Mouse (Mus musculus) hindbrain, embryonic 16.5 days (tissue): ENCODE data around the gene Phc3. TPM values are rescaled to one million over a fixed set of nuclear protein-coding genes. Genes with fewer than 3 reads are reported as not detected.

ENCODE experiments used
- ATAC-seq: fragments of 200-750 bp; cut with Nextera tagmentation; 2 replicates; pipeline ENCODE4 v1.8.0; 2017; ENCODE audit warnings: moderate TSS enrichment, moderate library complexity
- H3K27ac ChIP-seq: fragments of 300-500 bp; sonication (generic); 2 replicates; pipeline ENCODE4 v1.5.1; 2014; ENCODE audit warnings: low read depth, mild to moderate bottlenecking, control low read depth, low read length, moderate library complexity
- H3K27me3 ChIP-seq: fragments of 300-500 bp; sonication (generic); replicated peaks from 2 replicates; pipeline ENCODE4 v1.6.1; 2014; ENCODE audit warnings: low read length; ENCODE audit not compliant: control insufficient read depth, insufficient read depth
- H3K36me3 ChIP-seq: fragments of 300-500 bp; sonication (generic); 2 replicates; pipeline ENCODE4 v1.6.1; 2014; ENCODE audit warnings: mild to moderate bottlenecking, low read length, moderate library complexity, mixed read lengths; ENCODE audit not compliant: control insufficient read depth, insufficient read depth
- H3K4me1 ChIP-seq: fragments of 300-500 bp; sonication (generic); 2 replicates; pipeline ENCODE4 v1.6.1; 2014; ENCODE audit warnings: low read depth, low read length; ENCODE audit not compliant: control insufficient read depth, insufficient read depth
- H3K4me2 ChIP-seq: fragments of 300-500 bp; sonication (generic); 2 replicates; pipeline ENCODE4 v1.6.1; 2014; ENCODE audit warnings: mild to moderate bottlenecking, low read length, control low read depth, moderate library complexity
- H3K4me3 ChIP-seq: fragments of 300-500 bp; sonication (generic); 2 replicates; pipeline ENCODE4 v1.5.1; 2014; ENCODE audit warnings: mild to moderate bottlenecking, low read length, control low read depth, moderate library complexity
- H3K9ac ChIP-seq: fragments of 300-500 bp; sonication (generic); 2 replicates; pipeline ENCODE4 v1.6.1; 2014; ENCODE audit warnings: low read depth, mild to moderate bottlenecking, control low read depth, low read length, moderate library complexity
- H3K9me3 ChIP-seq: fragments of 300-500 bp; sonication (generic); 2 replicates; pipeline ENCODE4 v1.6.1; 2014; ENCODE audit warnings: mild to moderate bottlenecking, low read length, moderate library complexity; ENCODE audit not compliant: control insufficient read depth
- WGBS: fragments of 180-500 bp; shearing (Covaris S2); extraction: QIAGEN DNeasy Blood & Tissue Kit; methylation state at CpG from one replicate; pipeline ENCODE4 v1.1.7; 2014; 5-methylcytosine and 5-hydroxymethylcytosine counted together
- polyA plus RNA-seq: library from polyadenylated mRNA; unstranded; fragments of >200 nt; fragmentation: Nextera tagmentation; extraction: Ambion mirVana; gene quantifications from 2 replicates; pipeline ENCODE4 v1.2.1, GENCODE M21; 2015

Phc3 gene
- polyA plus RNA-seq, 1 experiment from 2014 or later, result 7.0 TPM

- Histone ChIP-seq H3K9me3 (no peaks in the 10 kb centered on the region), H3K9ac (no peak overlapping the region), H3K4me2 (no peak overlapping the region), H3K4me3 (no peak overlapping the region), H3K36me3 (peaks cover 40% of the 10 kb centered on the region), H3K27me3 (no peaks in the 10 kb centered on the region), H3K27ac (no peak overlapping the region), H3K4me1 (no peaks in the 10 kb centered on the region)
- ATAC-seq, result no peak
- 75% methylated on average over 7 of the region's 7 CpGs for WGBS
Measured at GRCm38 (mm10) chr3:30959868-30960831, 9.1 kb downstream of the Phc3 start.

GRCm38 (mm10) chr3:30958709-30959108 lies 10.5 kb downstream of the Phc3 start:
- no peak overlapping the region for H3K9ac ChIP-seq
- no peaks in the 10 kb centered on the region for H3K4me1 ChIP-seq
- H3K27me3 ChIP-seq, result no peaks in the 10 kb centered on the region
- no peak overlapping the region for H3K4me3 ChIP-seq
- H3K4me2 ChIP-seq, result no peak overlapping the region
- 84% methylated on average over 2 of the region's 2 CpGs for WGBS
- no peak for ATAC-seq
- no peaks in the 10 kb centered on the region for H3K9me3 ChIP-seq
- no peak overlapping the region for H3K27ac ChIP-seq
- H3K36me3 ChIP-seq, result peaks cover 45% of the 10 kb centered on the region

GRCm38 (mm10) chr3:30956327-30956726 lies 12.9 kb downstream of the Phc3 start:
- H3K36me3 ChIP-seq, result peaks cover 37% of the 10 kb centered on the region
- no peak for ATAC-seq

GRCm38 (mm10) chr3:30952273-30953070 lies 16.7 kb downstream of the Phc3 start:
- Histone ChIP-seq H3K4me2 (no peak overlapping the region), H3K4me3 (no peak overlapping the region), H3K27me3 (no peaks in the 10 kb centered on the region), H3K36me3 (peaks cover 42% of the 10 kb centered on the region), H3K4me1 (no peaks in the 10 kb centered on the region), H3K9ac (no peak overlapping the region), H3K27ac (no peak overlapping the region), H3K9me3 (no peaks in the 10 kb centered on the region)
- WGBS, result 85% methylated on average over 12 of the region's 12 CpGs
- ATAC-seq, result no peak

More at GRCm38 (mm10) chr3:30956327-30956726, 12.9 kb downstream of the Phc3 start:
- Histone ChIP-seq H3K4me3 (no peak overlapping the region), H3K4me1 (no peaks in the 10 kb centered on the region), H3K9ac (no peak overlapping the region), H3K27ac (no peak overlapping the region), H3K27me3 (no peaks in the 10 kb centered on the region), H3K9me3 (no peaks in the 10 kb centered on the region), H3K4me2 (no peak overlapping the region)
- WGBS, result 95% methylated on average over 6 of the region's 6 CpGs

GRCm38 (mm10) chr3:30951652-30952051 lies 17.6 kb downstream of the Phc3 start:
- H3K9me3 ChIP-seq, result no peaks in the 10 kb centered on the region
- H3K4me3 ChIP-seq, result no peak overlapping the region
- no peaks in the 10 kb centered on the region for H3K27me3 ChIP-seq
- no peak for ATAC-seq
- no peak overlapping the region for H3K27ac ChIP-seq
- 86% methylated on average over 3 of the region's 3 CpGs for WGBS
- peaks cover 43% of the 10 kb centered on the region for H3K36me3 ChIP-seq
- H3K4me2 ChIP-seq, result no peak overlapping the region
- H3K9ac ChIP-seq, result no peak overlapping the region
- no peaks in the 10 kb centered on the region for H3K4me1 ChIP-seq

GRCm38 (mm10) chr3:30934384-30934783 lies 34.8 kb downstream of the Phc3 start:
- peaks cover 23% of the 10 kb centered on the region for H3K36me3 ChIP-seq
- no peak overlapping the region for H3K27ac ChIP-seq
- H3K4me2 ChIP-seq, result no peak overlapping the region
- H3K4me3 ChIP-seq, result no peak overlapping the region
- no peak overlapping the region for H3K9ac ChIP-seq
- no peaks in the 10 kb centered on the region for H3K9me3 ChIP-seq
- ATAC-seq, result no peak
- H3K27me3 ChIP-seq, result no peaks in the 10 kb centered on the region
- no peaks in the 10 kb centered on the region for H3K4me1 ChIP-seq

- H3K9ac ChIP-seq, result no peak overlapping the region
- H3K4me3 ChIP-seq, result no peak overlapping the region
- 57% methylated on average over 3 of the region's 3 CpGs for WGBS
- peaks cover 19% of the 10 kb centered on the region for H3K36me3 ChIP-seq
- H3K27ac ChIP-seq, result no peak overlapping the region
- H3K4me2 ChIP-seq, result no peak overlapping the region
- no peaks in the 10 kb centered on the region for H3K9me3 ChIP-seq
- H3K27me3 ChIP-seq, result no peaks in the 10 kb centered on the region
- 0 out of 2 replicates have a peak, but pooled peaks have one; percentile 20 for ATAC-seq
- no peaks in the 10 kb centered on the region for H3K4me1 ChIP-seq
Measured at GRCm38 (mm10) chr3:30929828-30930227, 39.4 kb downstream of the Phc3 start.

- Histone ChIP-seq H3K9ac (no peak overlapping the region), H3K36me3 (peaks cover 19% of the 10 kb centered on the region), H3K4me2 (no peak overlapping the region), H3K4me3 (no peak overlapping the region), H3K4me1 (no peaks in the 10 kb centered on the region), H3K9me3 (no peaks in the 10 kb centered on the region), H3K27me3 (no peaks in the 10 kb centered on the region), H3K27ac (no peak overlapping the region)
- 97% methylated on average over 3 of the region's 3 CpGs for WGBS
- ATAC-seq, result no peak
Measured at GRCm38 (mm10) chr3:30927664-30928063, 41.6 kb downstream of the Phc3 start.

GRCm38 (mm10) chr3:30917160-30917559 lies 52.1 kb downstream of the Phc3 start:
- no peak for ATAC-seq
- Histone ChIP-seq H3K4me3 (no peak overlapping the region), H3K4me2 (no peak overlapping the region), H3K9ac (no peak overlapping the region), H3K27me3 (no peaks in the 10 kb centered on the region), H3K4me1 (no peaks in the 10 kb centered on the region), H3K27ac (no peak overlapping the region), H3K9me3 (no peaks in the 10 kb centered on the region), H3K36me3 (peaks cover 24% of the 10 kb centered on the region)
- 82% methylated on average over 4 of the region's 4 CpGs for WGBS
